Comparison of ENCODE assay signal across 8 mouse cellular contexts in genomic region chr1:89860017-89860730, GRCm38 (mm10).
A peak's percentile ranks its signal among the peaks of the same experiment; 100 is the strongest.
DNase-seq lines count a peak whose midpoint lies in the region; ATAC-seq and TF ChIP-seq lines count a peak whose summit lies in the region.
"Had no signal": no experiment of that assay in that cellular context is flagged by ENCODE, and none has a peak within 500 bp of the region (broad histone marks: within the 10 kb centered on the region; RNA-seq: fewer than 3 reads in every experiment).

No protein-coding gene starts in this region.

- 0 out of 2 replicates have a peak, but pooled peaks have one; percentile 41 for ATAC-seq in embryonic facial prominence, embryonic 11.5 days (replicated peaks; ENCODE audit: insufficient number of reproducible peaks, low FRiP score, low TSS enrichment, low read depth)
- peak; percentile 59; the same call in 1 of the 2 replicates for ATAC-seq in hindbrain, embryonic 14.5 days (ENCODE audit: low FRiP score)
- ATAC-seq in midbrain, embryonic 14.5 days (ENCODE audit: low FRiP score, low TSS enrichment), result no peak

- H3K9ac ChIP-seq in embryonic facial prominence, embryonic 11.5 days (replicated peaks; ENCODE audit: low read length), result no peak overlapping the region
- no peak overlapping the region for H3K9ac ChIP-seq in hindbrain, embryonic 14.5 days
- no peak overlapping the region for H3K9ac ChIP-seq in midbrain, embryonic 14.5 days (replicated peaks; ENCODE audit: low read length)
- H3K9ac ChIP-seq: liver, embryonic 14.5 days had no signal

- H3K36me3 ChIP-seq in E14TG2a.4 (ENCODE audit: insufficient read depth, low read length), result peaks cover 4% of the 10 kb centered on the region; the same call in 1 of the 2 replicates
- no peaks in the 10 kb centered on the region for H3K36me3 ChIP-seq in embryonic facial prominence, embryonic 11.5 days (replicated peaks; ENCODE audit: control insufficient read depth, insufficient read depth, low read depth, low read length)
- H3K36me3 ChIP-seq in hindbrain, embryonic 14.5 days (replicated peaks; ENCODE audit: control insufficient read depth, insufficient read depth), result 0 out of 2 replicates have a peak, but pooled peaks cover 8% of the 10 kb centered on the region
- H3K36me3 ChIP-seq in midbrain, embryonic 14.5 days (ENCODE audit: control insufficient read depth, insufficient read depth, low read length), result no peaks in the 10 kb centered on the region

- H3K9me3 ChIP-seq in E14TG2a.4 (ENCODE audit: low read length), result no peaks in the 10 kb centered on the region
- no peaks in the 10 kb centered on the region for H3K9me3 ChIP-seq in embryonic facial prominence, embryonic 11.5 days (replicated peaks; ENCODE audit: control insufficient read depth, low read length)
- no peaks in the 10 kb centered on the region for H3K9me3 ChIP-seq in hindbrain, embryonic 14.5 days (ENCODE audit: control insufficient read depth, low read length)
- no peaks in the 10 kb centered on the region for H3K9me3 ChIP-seq in midbrain, embryonic 14.5 days (ENCODE audit: control insufficient read depth, low read length)

- no peaks in the 10 kb centered on the region for H3K27me3 ChIP-seq in E14TG2a.4 (ENCODE audit: insufficient read depth, low read length)
- H3K27me3 ChIP-seq in embryonic facial prominence, embryonic 11.5 days (ENCODE audit: control insufficient read depth, insufficient read depth, low read length), result no peaks in the 10 kb centered on the region
- H3K27me3 ChIP-seq in hindbrain, embryonic 14.5 days (ENCODE audit: control insufficient read depth, insufficient read depth, low read length), result no peaks in the 10 kb centered on the region
- H3K27me3 ChIP-seq in midbrain, embryonic 14.5 days (ENCODE audit: control insufficient read depth, insufficient read depth, low read length), result no peaks in the 10 kb centered on the region

- 43% methylated on average over 2 of the region's 2 CpGs for WGBS in embryonic facial prominence, embryonic 11.5 days
- WGBS in hindbrain, embryonic 14.5 days, result 21% methylated on average over 2 of the region's 2 CpGs
- whole genome bisulfite sequencing in midbrain, embryonic 14.5 days, result 23% methylated on average over 2 of the region's 2 CpGs

- peak; percentile 36 for TF ChIP-seq CTCF in E14TG2a.4 (conservative IDR thresholded peaks at IDR 0.05; ENCODE audit: low read length)

- H3K4me1 ChIP-seq in E14TG2a.4 (replicated peaks; ENCODE audit: low read depth, low read length), result peaks cover 82% of the 10 kb centered on the region
- H3K4me1 ChIP-seq in embryonic facial prominence, embryonic 11.5 days (ENCODE audit: control insufficient read depth, insufficient read depth, low read length), result no peaks in the 10 kb centered on the region
- H3K4me1 ChIP-seq in hindbrain, embryonic 14.5 days (replicated peaks; ENCODE audit: control insufficient read depth, insufficient read depth, low read length), result peaks cover 16% of the 10 kb centered on the region; the same call in 1 of the 2 replicates
- H3K4me1 ChIP-seq in midbrain, embryonic 14.5 days (ENCODE audit: control insufficient read depth, insufficient read depth, low read length), result peaks cover 15% of the 10 kb centered on the region; the same call in 1 of the 2 replicates

- no peak overlapping the region for H3K27ac ChIP-seq in embryonic facial prominence, embryonic 11.5 days (replicated peaks; ENCODE audit: low read depth, low read length)
- H3K27ac ChIP-seq in hindbrain, embryonic 14.5 days, result no peak overlapping the region
- 0 out of 2 replicates have a peak overlapping the region, but pooled peaks have one; percentile 32 for H3K27ac ChIP-seq in midbrain, embryonic 14.5 days (replicated peaks; ENCODE audit: low read depth, low read length)
- H3K27ac ChIP-seq: liver, embryonic 14.5 days had no signal

- peak overlapping the region; percentile 2; the same call in 1 of the 2 replicates for H3K4me3 ChIP-seq in E14TG2a.4 (replicated peaks; ENCODE audit: low read length)
- H3K4me3 ChIP-seq in embryonic facial prominence, embryonic 11.5 days (ENCODE audit: low read depth, low read length), result no peak overlapping the region
- no peak overlapping the region for H3K4me3 ChIP-seq in hindbrain, embryonic 14.5 days (replicated peaks; ENCODE audit: low read length)
- no peak overlapping the region for H3K4me3 ChIP-seq in midbrain, embryonic 14.5 days (replicated peaks; ENCODE audit: low read depth, low read length)

- H3K4me2 ChIP-seq in embryonic facial prominence, embryonic 11.5 days (ENCODE audit: low read depth, low read length), result no peak overlapping the region
- H3K4me2 ChIP-seq in hindbrain, embryonic 14.5 days (replicated peaks), result no peak overlapping the region
- no peak overlapping the region for H3K4me2 ChIP-seq in midbrain, embryonic 14.5 days (ENCODE audit: low read length)

- peak; percentile 29 for DNase-seq in 3T3-L1 (ENCODE audit: low read depth, low spot score)
- DNase-seq in embryonic facial prominence, embryonic 11.5 days (ENCODE audit: low spot score), result no peak
- no peak for DNase-seq in hindbrain, embryonic 14.5 days (ENCODE audit: low spot score)
- peak; percentile 61 for DNase-seq in midbrain, embryonic 14.5 days
- no peak for DNase-seq in c-Kit-positive CD71-positive TER-119-positive erythroid progenitor cells, embryonic 14.5 days (ENCODE audit: low spot score)
- no peak for DNase-seq in thymus, postnatal 0 days (ENCODE audit: low spot score)

Comparison
In these comparisons a context has a peak if more than half of its experiments do, and no peak if none do; other contexts are left out.
1. DNase-seq: peak in 3T3-L1 (single experiment) and midbrain, embryonic 14.5 days (single experiment); none in embryonic facial prominence, embryonic 11.5 days (single experiment), hindbrain, embryonic 14.5 days (single experiment), c-Kit-positive CD71-positive TER-119-positive erythroid progenitor cells, embryonic 14.5 days (single experiment) and thymus, postnatal 0 days (single experiment).